Mouse (Mus musculus) heart, embryonic 16.5 days (tissue): ENCODE results near the gene Nabp2. TPM values are rescaled to one million over a fixed set of nuclear protein-coding genes. Genes with fewer than 3 reads are reported as not detected.

Experiments
- ATAC-seq: fragments of 200-750 bp; cut with Nextera tagmentation; replicated peaks from 2 replicates; pipeline ENCODE4 v1.8.0; 2017; ENCODE audit warnings: moderate number of reproducible peaks; ENCODE audit not compliant: insufficient read depth, low FRiP score; ENCODE audit errors: extremely low read depth
- H3K27ac ChIP-seq: fragments of 300-500 bp; sonication (generic); 2 replicates; pipeline ENCODE4 v1.5.1; 2014; ENCODE audit warnings: mild to moderate bottlenecking, low read length, control low read depth, moderate library complexity
- H3K27me3 ChIP-seq: fragments of 300-500 bp; sonication (generic); 2 replicates; pipeline ENCODE4 v1.6.1; 2014; ENCODE audit warnings: low read length, mixed read lengths; ENCODE audit not compliant: control insufficient read depth, insufficient read depth
- H3K36me3 ChIP-seq: fragments of 300-500 bp; sonication (generic); 2 replicates; pipeline ENCODE4 v1.6.1; 2014; ENCODE audit not compliant: control insufficient read depth, insufficient read depth
- H3K4me1 ChIP-seq: fragments of 300-500 bp; sonication (generic); 2 replicates; pipeline ENCODE4 v1.6.1; 2014; ENCODE audit warnings: low read length, mixed read lengths; ENCODE audit not compliant: control insufficient read depth, insufficient read depth
- H3K4me2 ChIP-seq: fragments of 300-500 bp; sonication (generic); 2 replicates; pipeline ENCODE4 v1.6.1; 2014; ENCODE audit warnings: low read depth, mild to moderate bottlenecking, control low read depth, low read length
- H3K4me3 ChIP-seq: fragments of 300-500 bp; sonication (generic); 2 replicates; pipeline ENCODE4 v1.5.1; 2014; ENCODE audit warnings: mild to moderate bottlenecking, control low read depth, low read length
- H3K9ac ChIP-seq: fragments of 300-500 bp; sonication (generic); 2 replicates; pipeline ENCODE4 v1.6.1; 2014; ENCODE audit warnings: low read length, control low read depth
- H3K9me3 ChIP-seq: fragments of 300-500 bp; sonication (generic); replicated peaks from 2 replicates; pipeline ENCODE4 v1.6.1; 2016; ENCODE audit warnings: low read length; ENCODE audit not compliant: control insufficient read depth
- WGBS: fragments of 180-500 bp; shearing (Covaris S2); extraction: QIAGEN DNeasy Blood & Tissue Kit; methylation state at CpG from one replicate; pipeline ENCODE4 v1.1.7; 2014; 5-methylcytosine and 5-hydroxymethylcytosine counted together
- polyA plus RNA-seq: library from polyadenylated mRNA; unstranded; fragments of >200 nt; fragmentation: Nextera tagmentation; extraction: Ambion mirVana; gene quantifications from 2 replicates; pipeline ENCODE4 v1.2.1, GENCODE M21; 2015

Gene Nabp2
- polyA plus RNA-seq, 1 experiment from 2014 or later = 55.9 TPM

DNA sequence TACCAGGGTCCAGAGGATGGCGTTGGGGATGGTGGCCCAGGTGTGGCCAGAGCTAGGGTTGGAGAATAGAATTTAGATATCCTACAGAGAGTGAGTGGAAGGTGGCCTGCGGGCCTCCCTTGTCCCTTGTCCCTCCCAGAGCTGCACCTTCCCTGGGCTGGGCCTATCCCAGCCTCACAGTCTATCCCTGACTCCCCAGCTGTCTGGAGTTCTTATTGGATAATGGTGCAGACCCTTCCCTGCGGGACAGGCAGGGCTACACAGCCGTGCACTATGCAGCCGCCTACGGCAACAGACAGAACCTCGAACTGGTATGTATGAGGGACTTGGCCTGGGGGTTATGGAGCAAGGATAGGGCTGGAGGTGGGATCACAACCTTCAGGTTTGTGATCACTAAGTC is 25.4 kb downstream of the Nabp2 start:
- Histone ChIP-seq H3K4me3 (no peak overlapping the region), H3K27ac (no peak overlapping the region), H3K9ac (no peak overlapping the region), H3K9me3 (no peaks in the 10 kb centered on the region), H3K27me3 (no peaks in the 10 kb centered on the region), H3K36me3 (peaks cover 84% of the 10 kb centered on the region), H3K4me1 (peaks cover 2% of the 10 kb centered on the region), H3K4me2 (no peak overlapping the region)
- 93% methylated on average over 7 of the region's 7 CpGs for WGBS
- ATAC-seq = no peak

DNA sequence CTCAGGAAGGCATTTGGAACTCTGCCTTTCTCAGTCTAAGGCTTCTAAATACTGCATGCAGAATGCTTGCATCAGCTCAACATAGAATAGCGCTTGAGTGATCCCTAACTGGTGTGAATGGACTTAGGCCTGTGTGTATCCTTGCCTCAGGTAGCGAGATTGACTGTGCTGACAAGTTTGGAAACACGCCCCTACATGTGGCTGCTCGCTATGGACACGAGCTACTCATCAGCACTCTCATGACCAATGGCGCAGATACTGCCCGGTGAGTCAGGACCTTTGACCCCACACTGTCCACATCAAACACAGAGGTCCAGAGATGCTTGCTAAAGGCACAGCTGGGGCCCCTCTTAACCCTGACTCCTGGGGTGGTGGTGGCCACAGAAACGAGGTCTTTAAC is 28.8 kb downstream of the Nabp2 start:
- 89% methylated on average over 8 of the region's 8 CpGs for WGBS
- Histone ChIP-seq H3K9me3 (no peaks in the 10 kb centered on the region), H3K4me3 (no peak overlapping the region), H3K4me2 (no peak overlapping the region), H3K27ac (no peak overlapping the region), H3K27me3 (no peaks in the 10 kb centered on the region), H3K4me1 (peaks cover 10% of the 10 kb centered on the region), H3K9ac (no peak overlapping the region), H3K36me3 (peaks cover 66% of the 10 kb centered on the region)
- ATAC-seq = no peak

GRCm38 (mm10) chr10:128380565-128380964 is 30.7 kb downstream of the Nabp2 start:
- no peak for ATAC-seq
- 85% methylated on average over 5 of the region's 5 CpGs for WGBS
- H3K36me3 ChIP-seq = peaks cover 52% of the 10 kb centered on the region

DNA sequence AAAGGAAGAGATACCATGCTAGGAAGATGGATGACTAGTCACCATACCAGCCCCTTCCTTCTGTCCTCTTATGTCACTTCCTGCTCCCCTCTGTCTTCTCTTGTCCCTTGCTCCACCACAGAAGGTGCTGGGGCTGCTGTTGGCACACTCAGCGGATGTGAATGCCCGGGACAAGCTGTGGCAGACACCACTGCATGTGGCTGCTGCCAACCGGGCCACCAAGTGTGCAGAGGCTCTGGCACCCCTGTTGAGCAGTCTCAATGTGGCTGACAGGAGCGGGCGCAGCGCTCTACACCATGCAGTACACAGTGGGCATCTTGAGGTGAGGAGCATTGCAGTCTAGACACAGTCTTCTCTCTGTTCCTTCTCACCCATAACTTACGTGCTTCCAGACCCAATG is 32.0 kb downstream of the Nabp2 start:
- Histone ChIP-seq H3K36me3 (peaks cover 45% of the 10 kb centered on the region), H3K4me2 (no peak overlapping the region), H3K4me1 (peaks cover 15% of the 10 kb centered on the region), H3K4me3 (no peak overlapping the region), H3K9me3 (peaks cover 2% of the 10 kb centered on the region), H3K9ac (no peak overlapping the region), H3K27ac (no peak overlapping the region), H3K27me3 (no peaks in the 10 kb centered on the region)
- no peak for ATAC-seq
- 87% methylated on average over 7 of the region's 7 CpGs for WGBS

More at GRCm38 (mm10) chr10:128380565-128380964, 30.7 kb downstream of the Nabp2 start:
- no peak overlapping the region for H3K4me3 ChIP-seq
- H3K9me3 ChIP-seq = no peaks in the 10 kb centered on the region
- H3K4me1 ChIP-seq = peaks cover 15% of the 10 kb centered on the region
- H3K4me2 ChIP-seq = no peak overlapping the region
- H3K27me3 ChIP-seq = no peaks in the 10 kb centered on the region
- H3K9ac ChIP-seq = no peak overlapping the region
- no peak overlapping the region for H3K27ac ChIP-seq

- Histone ChIP-seq H3K27ac (no peak overlapping the region), H3K36me3 (peaks cover 37% of the 10 kb centered on the region), H3K4me2 (peak overlapping the region; percentile 93; the same call in 1 of the 2 replicates), H3K4me1 (peaks cover 15% of the 10 kb centered on the region), H3K9me3 (peaks cover 4% of the 10 kb centered on the region), H3K27me3 (no peaks in the 10 kb centered on the region), H3K4me3 (no peak overlapping the region), H3K9ac (no peak overlapping the region)
- no peak for ATAC-seq
- 57% methylated on average over 3 of the region's 3 CpGs for WGBS
These were observed 32.8 kb downstream of the Nabp2 start for GRCm38 (mm10) chr10:128378462-128378861.

DNA sequence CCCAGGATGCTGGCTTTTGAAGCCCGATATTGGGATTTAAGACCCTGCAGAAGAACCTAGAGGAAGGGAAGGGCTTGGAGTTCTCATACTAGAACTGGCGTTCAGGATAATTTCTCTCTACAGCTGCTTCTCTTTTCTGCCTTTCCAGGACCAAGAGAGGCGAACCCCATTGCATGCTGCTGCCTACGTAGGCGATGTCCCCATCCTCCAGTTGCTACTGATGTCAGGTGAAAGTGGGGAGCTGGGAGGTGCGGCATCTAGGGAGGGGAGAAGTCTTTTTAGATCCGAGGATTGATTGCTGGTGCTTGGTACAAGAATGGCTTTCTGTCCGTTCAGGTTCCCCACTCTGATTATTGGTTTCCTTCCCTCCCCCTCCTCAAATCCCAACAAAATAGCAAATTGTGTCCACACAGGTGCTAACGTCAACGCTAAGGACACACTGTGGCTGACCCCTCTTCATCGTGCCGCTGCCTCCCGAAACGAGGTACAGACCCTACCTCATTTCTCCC is 33.3 kb downstream of the Nabp2 start:
- Histone ChIP-seq H3K4me1 (peaks cover 16% of the 10 kb centered on the region), H3K4me3 (peak overlapping the region; percentile 95), H3K27me3 (no peaks in the 10 kb centered on the region), H3K9me3 (peaks cover 4% of the 10 kb centered on the region), H3K4me2 (peak overlapping the region; percentile 93), H3K36me3 (peaks cover 33% of the 10 kb centered on the region), H3K27ac (peak overlapping the region; percentile 93), H3K9ac (peak overlapping the region; percentile 99)
- 62% methylated on average over 14 of the region's 14 CpGs for WGBS
- ATAC-seq = no peak

DNA sequence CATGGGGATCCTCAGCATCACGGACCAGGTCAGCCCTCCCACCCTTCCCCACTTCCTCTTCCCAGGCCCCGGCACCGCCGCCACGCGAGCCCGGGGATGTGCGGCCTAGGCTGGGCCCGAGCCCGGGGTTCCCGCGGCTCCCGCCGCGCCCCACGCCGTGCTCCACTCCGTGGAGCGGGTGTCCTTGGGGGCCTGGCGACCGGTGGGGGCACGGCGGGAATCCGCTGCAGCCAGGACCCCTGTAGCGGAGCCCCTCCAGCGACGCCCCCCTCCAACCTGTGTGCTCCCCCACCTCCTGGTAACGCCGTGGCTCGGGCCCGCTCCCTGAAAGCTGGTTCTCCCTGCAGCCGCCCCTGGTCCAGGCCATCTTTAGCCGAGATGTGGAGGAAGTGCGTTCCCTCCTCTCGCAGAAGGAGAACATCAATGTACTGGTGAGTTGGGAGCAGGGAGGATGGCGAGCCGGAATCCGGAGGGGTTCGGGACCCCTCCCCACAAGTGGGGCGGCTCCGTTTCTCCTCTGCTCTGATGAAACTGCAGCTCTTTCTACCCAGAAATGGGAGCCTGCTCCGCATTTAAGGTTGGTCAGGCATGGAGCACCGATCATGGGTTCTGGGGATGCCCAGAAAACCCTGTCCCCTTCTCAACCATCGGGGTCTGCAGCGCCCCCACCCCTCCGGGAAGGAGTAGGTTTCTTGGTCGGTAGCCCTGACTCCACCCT is 33.9 kb downstream of the Nabp2 start:
- H3K4me3 ChIP-seq = peak overlapping the region; percentile 95
- no peaks in the 10 kb centered on the region for H3K27me3 ChIP-seq
- peaks cover 18% of the 10 kb centered on the region for H3K4me1 ChIP-seq
- ATAC-seq = peak; percentile 43
- peaks cover 27% of the 10 kb centered on the region for H3K36me3 ChIP-seq
- peaks cover 4% of the 10 kb centered on the region for H3K9me3 ChIP-seq
- H3K4me2 ChIP-seq = peak overlapping the region; percentile 93
- H3K27ac ChIP-seq = peak overlapping the region; percentile 93
- WGBS = 0% methylated on average over 43 of the region's 47 CpGs
- H3K9ac ChIP-seq = peak overlapping the region; percentile 99

DNA sequence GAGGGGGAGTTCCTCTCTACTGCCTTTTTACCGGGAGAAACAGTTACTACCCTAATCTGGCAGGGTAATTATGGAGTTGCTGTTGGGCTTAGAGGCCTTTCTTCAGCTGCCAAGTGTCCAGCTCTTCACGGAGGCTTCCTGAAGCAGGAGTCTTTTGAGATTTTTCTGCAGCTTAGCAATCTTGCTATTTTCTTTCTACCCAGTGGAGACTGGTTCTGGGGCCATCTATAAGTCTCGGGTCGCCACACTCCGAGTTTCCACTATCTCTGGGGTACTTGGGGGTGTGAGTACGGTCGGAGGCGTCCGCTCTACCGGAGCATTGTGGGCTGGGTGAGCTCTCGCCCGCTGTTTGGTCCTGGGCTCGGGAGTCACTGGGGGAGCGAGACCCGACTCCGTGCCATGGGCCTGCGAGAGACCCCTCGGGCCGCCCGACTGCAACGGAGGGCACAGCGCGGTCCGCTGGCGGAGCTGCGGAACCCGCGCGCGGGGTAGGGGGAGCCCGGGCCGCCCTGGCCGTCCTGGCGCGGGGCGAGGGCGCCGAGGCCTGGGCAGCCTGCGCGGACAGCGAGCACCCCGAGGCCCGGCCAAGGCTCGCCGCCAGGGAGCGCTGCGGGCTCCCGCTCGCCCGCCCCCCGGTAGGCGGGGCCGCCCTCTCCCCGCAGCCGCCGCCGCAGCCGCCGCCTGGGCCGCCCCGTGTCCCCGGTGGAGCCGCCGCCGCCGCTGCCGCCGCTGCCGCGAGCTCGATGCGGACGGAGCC is 34.7 kb downstream of the Nabp2 start, which contains the start of gene Ankrd52:
Gene Ankrd52, plus strand, starts transcription at position 661 of the 757 bp plus-strand sequence.
- H3K4me3 ChIP-seq = peak within 1 kb of the TSS; percentile 95
- peaks cover 18% of the 10 kb centered on the region for H3K4me1 ChIP-seq
- H3K27ac ChIP-seq = peak within 1 kb of the TSS; percentile 93
- H3K4me2 ChIP-seq = peak within 1 kb of the TSS; percentile 93
- H3K9ac ChIP-seq = peak within 1 kb of the TSS; percentile 99
- no peaks in the 10 kb centered on the region for H3K27me3 ChIP-seq
- under 1% methylated on average over 69 of the region's 73 CpGs for WGBS
- ATAC-seq = peak; percentile 91
- peaks cover 4% of the 10 kb centered on the region for H3K9me3 ChIP-seq
- H3K36me3 ChIP-seq = peaks cover 19% of the 10 kb centered on the region

DNA sequence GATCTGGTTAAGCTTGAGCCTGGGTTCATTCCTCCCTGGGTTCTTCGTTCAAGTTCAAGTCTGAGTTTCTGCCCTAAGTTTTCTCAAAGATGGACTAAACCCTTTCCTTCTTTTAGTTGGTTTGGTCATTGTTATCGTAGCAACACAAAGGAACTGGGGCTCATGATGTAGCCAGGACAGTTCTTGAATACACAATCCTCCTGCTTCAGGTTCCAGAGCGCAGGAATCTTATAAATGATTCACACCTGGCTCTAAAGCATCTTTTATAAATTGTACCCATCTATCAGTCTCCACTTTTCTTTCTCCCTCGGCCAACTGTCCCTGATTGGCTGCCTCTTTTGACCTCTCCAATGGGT is 35.2 kb downstream of the Nabp2 start:
- Histone ChIP-seq H3K4me3 (peak overlapping the region; percentile 95), H3K27me3 (no peaks in the 10 kb centered on the region), H3K36me3 (peaks cover 15% of the 10 kb centered on the region), H3K4me2 (peak overlapping the region; percentile 93), H3K9me3 (peaks cover 4% of the 10 kb centered on the region), H3K4me1 (peaks cover 18% of the 10 kb centered on the region), H3K9ac (peak overlapping the region; percentile 99), H3K27ac (peak overlapping the region; percentile 93)
- no peak for ATAC-seq
- 55% methylated on average over 4 of the region's 4 CpGs for WGBS
